Comparison of ENCODE assay signal across 15 mouse cellular contexts in genomic region chr2:118117401-118117800, GRCm38 (mm10).
"Had no signal": no experiment of that assay in that cellular context is flagged by ENCODE, and none has a peak within 500 bp of the region (broad histone marks: within the 10 kb centered on the region; RNA-seq: fewer than 3 reads in every experiment).

No protein-coding gene starts in this region.

- H3K9ac ChIP-seq: intestine, embryonic 15.5 days; kidney, embryonic 15.5 days; liver, embryonic 14.5 days; liver, postnatal 0 days had no signal

- H3K9me3 ChIP-seq: intestine, embryonic 15.5 days; kidney, embryonic 15.5 days had no signal

- H3K27me3 ChIP-seq: intestine, embryonic 15.5 days had no signal

- H3K4me3 ChIP-seq: intestine, embryonic 15.5 days; kidney, embryonic 15.5 days; left cerebral cortex, adult 2 months had no signal

- DNase-seq: kidney, adult 11 months; kidney, adult 8-10 months; kidney, postnatal 10 days; kidney, postnatal 36 days; layer of hippocampus, postnatal 36 days; liver, postnatal 0 days; lung, postnatal 14 days; midbrain, embryonic 14.5 days; thymus, postnatal 25 days had no signal

- ATAC-seq: intestine, embryonic 15.5 days; liver, postnatal 0 days had no signal

- H3K4me2 ChIP-seq: intestine, embryonic 15.5 days; kidney, embryonic 15.5 days; midbrain, embryonic 11.5 days had no signal

- H3K27ac ChIP-seq: intestine, embryonic 15.5 days; left cerebral cortex, adult 2 months; liver, embryonic 14.5 days; macrophage had no signal
